Mouse (Mus musculus) hindbrain, embryonic 16.5 days (tissue): Measurements from ENCODE around the gene Fuom. TPM values are rescaled to one million over a fixed set of nuclear protein-coding genes. Genes with fewer than 3 reads are reported as not detected.
A peak's percentile ranks its signal among the peaks of the same experiment; 100 is the strongest.

Experiments used
- ATAC-seq: fragments of 200-750 bp; cut with Nextera tagmentation; 2 replicates; pipeline ENCODE4 v1.8.0; 2017; ENCODE audit warnings: moderate TSS enrichment, moderate library complexity
- H3K27ac ChIP-seq: fragments of 300-500 bp; sonication (generic); 2 replicates; pipeline ENCODE4 v1.5.1; 2014; ENCODE audit warnings: low read depth, mild to moderate bottlenecking, control low read depth, low read length, moderate library complexity
- H3K27me3 ChIP-seq: fragments of 300-500 bp; sonication (generic); replicated peaks from 2 replicates; pipeline ENCODE4 v1.6.1; 2014; ENCODE audit warnings: low read length; ENCODE audit not compliant: control insufficient read depth, insufficient read depth
- H3K36me3 ChIP-seq: fragments of 300-500 bp; sonication (generic); 2 replicates; pipeline ENCODE4 v1.6.1; 2014; ENCODE audit warnings: mild to moderate bottlenecking, low read length, moderate library complexity, mixed read lengths; ENCODE audit not compliant: control insufficient read depth, insufficient read depth
- H3K4me1 ChIP-seq: fragments of 300-500 bp; sonication (generic); 2 replicates; pipeline ENCODE4 v1.6.1; 2014; ENCODE audit warnings: low read depth, low read length; ENCODE audit not compliant: control insufficient read depth, insufficient read depth
- H3K4me2 ChIP-seq: fragments of 300-500 bp; sonication (generic); 2 replicates; pipeline ENCODE4 v1.6.1; 2014; ENCODE audit warnings: mild to moderate bottlenecking, low read length, control low read depth, moderate library complexity
- H3K4me3 ChIP-seq: fragments of 300-500 bp; sonication (generic); 2 replicates; pipeline ENCODE4 v1.5.1; 2014; ENCODE audit warnings: mild to moderate bottlenecking, low read length, control low read depth, moderate library complexity
- H3K9ac ChIP-seq: fragments of 300-500 bp; sonication (generic); 2 replicates; pipeline ENCODE4 v1.6.1; 2014; ENCODE audit warnings: low read depth, mild to moderate bottlenecking, control low read depth, low read length, moderate library complexity
- H3K9me3 ChIP-seq: fragments of 300-500 bp; sonication (generic); 2 replicates; pipeline ENCODE4 v1.6.1; 2014; ENCODE audit warnings: mild to moderate bottlenecking, low read length, moderate library complexity; ENCODE audit not compliant: control insufficient read depth
- WGBS: fragments of 180-500 bp; shearing (Covaris S2); extraction: QIAGEN DNeasy Blood & Tissue Kit; methylation state at CpG from one replicate; pipeline ENCODE4 v1.1.7; 2014; 5-methylcytosine and 5-hydroxymethylcytosine counted together
- polyA plus RNA-seq: library from polyadenylated mRNA; unstranded; fragments of >200 nt; fragmentation: Nextera tagmentation; extraction: Ambion mirVana; gene quantifications from 2 replicates; pipeline ENCODE4 v1.2.1, GENCODE M21; 2015

Fuom gene
- polyA plus RNA-seq, 1 experiment from 2014 or later: 43.1 TPM

DNA sequence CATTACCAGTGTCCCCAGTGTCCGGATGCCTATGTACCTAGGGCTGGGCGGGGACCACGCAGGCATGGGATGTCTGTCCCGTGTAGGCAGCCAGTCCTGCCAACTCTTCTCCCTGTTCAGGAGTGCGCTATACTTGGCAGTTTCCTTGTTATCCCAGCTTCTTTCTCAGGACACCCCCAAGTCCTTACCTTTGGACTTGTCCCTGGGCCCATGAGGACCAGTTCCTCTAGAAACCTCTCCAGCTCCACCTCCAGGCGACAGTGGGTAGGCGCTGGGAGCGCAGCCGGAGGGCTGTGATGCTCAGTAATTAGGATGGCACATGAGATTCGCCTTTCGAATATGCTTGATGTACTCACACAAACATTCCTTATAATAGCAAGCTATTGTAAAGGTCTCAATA, 39.9 kb downstream of the Fuom start:
- no peaks in the 10 kb centered on the region for H3K36me3 ChIP-seq

DNA sequence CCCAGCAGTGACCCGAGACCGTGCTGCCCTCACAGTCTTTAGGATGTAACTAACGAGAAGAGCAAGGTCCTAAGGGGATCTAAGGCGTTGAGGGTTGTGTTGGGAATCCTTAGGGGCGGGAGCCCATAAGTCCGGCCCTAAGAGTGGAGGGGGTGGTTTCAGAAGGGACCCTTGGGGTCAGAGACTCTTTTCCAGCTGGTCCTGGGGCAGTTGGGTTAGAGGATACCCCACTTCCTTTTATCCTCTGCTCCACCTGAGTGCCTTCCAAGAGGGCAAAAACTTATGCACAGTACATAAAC, 40.5 kb downstream of the Fuom start:
- Histone ChIP-seq H3K4me1 (peaks cover 24% of the 10 kb centered on the region), H3K27me3 (no peaks in the 10 kb centered on the region; the same call in 1 of the 2 replicates), H3K4me3 (no peak overlapping the region), H3K36me3 (no peaks in the 10 kb centered on the region), H3K27ac (no peak overlapping the region), H3K9me3 (no peaks in the 10 kb centered on the region), H3K9ac (peak overlapping the region; percentile 62), H3K4me2 (peak overlapping the region; percentile 73)
- WGBS: 1% methylated on average over 6 of the region's 6 CpGs
- ATAC-seq: no peak

More for the DNA sequence above, 39.9 kb downstream of the Fuom start:
- Histone ChIP-seq H3K4me1 (peaks cover 23% of the 10 kb centered on the region), H3K9ac (no peak overlapping the region), H3K9me3 (no peaks in the 10 kb centered on the region), H3K4me2 (no peak overlapping the region), H3K4me3 (no peak overlapping the region), H3K27ac (no peak overlapping the region), H3K27me3 (no peaks in the 10 kb centered on the region; the same call in 1 of the 2 replicates)
- ATAC-seq: no peak
- 9% methylated on average over 11 of the region's 11 CpGs for WGBS

DNA sequence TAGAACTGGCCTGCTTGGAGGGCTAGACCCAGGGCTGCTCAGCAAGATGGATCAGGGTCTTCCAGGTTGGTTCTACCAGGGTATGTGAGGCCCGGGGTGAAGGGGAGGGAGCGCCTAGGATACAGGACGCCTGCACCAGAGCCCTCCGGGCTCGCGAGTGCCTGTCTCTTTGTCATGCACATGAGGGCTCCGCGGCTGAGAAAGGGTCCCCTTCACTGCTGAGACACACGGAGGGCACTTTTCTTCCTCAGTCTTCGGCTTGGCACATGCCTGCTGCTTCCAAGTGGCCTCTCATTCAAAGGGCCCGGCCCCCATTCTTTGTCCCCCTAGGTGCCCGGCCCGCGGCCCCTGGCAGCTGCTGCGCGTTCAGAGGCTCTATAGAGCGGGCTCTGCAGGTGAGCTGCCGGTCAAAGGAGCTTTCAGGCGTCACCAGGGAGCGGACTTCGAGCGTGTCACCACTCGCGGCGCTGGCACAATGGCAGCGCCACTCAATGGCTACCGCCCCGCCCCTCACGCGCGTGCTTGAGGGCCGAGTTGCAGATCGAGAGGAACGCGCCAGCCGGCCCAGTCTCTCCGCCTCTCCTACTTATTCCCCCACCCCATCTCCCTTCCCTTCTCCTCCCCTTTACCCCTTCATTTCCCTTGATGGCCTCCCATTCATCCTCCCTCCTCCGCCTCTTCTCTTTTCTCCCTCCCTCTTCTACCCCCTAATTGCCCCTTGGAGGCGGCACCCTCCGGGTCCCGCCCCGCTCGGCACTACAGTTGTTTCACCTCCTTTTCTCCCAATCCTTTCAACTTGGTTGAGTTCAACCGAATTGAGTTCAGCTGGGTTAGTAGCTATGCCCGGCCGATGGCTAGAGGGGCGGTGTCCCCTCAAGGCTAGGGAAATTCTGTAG, 41.1 kb downstream of the Fuom start:
- peaks cover 24% of the 10 kb centered on the region for H3K4me1 ChIP-seq

DNA sequence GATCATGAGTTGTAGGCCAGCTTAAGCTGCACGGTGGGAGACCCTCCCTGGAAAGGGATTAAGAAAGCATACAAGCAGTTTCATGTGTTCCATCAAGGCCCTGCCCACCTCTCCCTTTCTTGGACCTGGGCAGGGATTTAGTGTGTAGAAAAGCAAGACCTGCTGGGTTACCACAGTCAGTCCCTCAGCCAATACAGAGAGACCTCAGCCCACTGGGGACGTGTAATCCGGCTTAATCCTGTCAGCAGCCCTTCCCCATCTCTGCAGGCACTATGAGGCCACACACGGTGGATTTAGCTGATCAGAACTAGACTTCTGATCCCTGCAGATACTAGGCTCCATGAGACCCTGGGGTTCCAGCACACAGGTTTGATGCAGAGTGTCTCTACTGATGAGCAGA, 42.6 kb downstream of the Fuom start:
- Histone ChIP-seq H3K27ac (no peak overlapping the region), H3K4me2 (no peak overlapping the region), H3K27me3 (no peaks in the 10 kb centered on the region), H3K4me3 (no peak overlapping the region), H3K36me3 (no peaks in the 10 kb centered on the region), H3K4me1 (peaks cover 24% of the 10 kb centered on the region), H3K9ac (no peak overlapping the region), H3K9me3 (no peaks in the 10 kb centered on the region)
- 34% methylated on average over 4 of the region's 4 CpGs for WGBS
- no peak for ATAC-seq

More for the DNA sequence above, 41.1 kb downstream of the Fuom start:
- Histone ChIP-seq H3K27me3 (no peaks in the 10 kb centered on the region; the same call in 1 of the 2 replicates), H3K27ac (peak overlapping the region; percentile 0; the same call in 1 of the 2 replicates), H3K36me3 (no peaks in the 10 kb centered on the region), H3K9me3 (no peaks in the 10 kb centered on the region), H3K9ac (peak overlapping the region; percentile 62), H3K4me3 (peak overlapping the region; percentile 38), H3K4me2 (peak overlapping the region; percentile 73)
- WGBS: under 1% methylated on average over 47 of the region's 47 CpGs
- peak; percentile 64 for ATAC-seq

DNA sequence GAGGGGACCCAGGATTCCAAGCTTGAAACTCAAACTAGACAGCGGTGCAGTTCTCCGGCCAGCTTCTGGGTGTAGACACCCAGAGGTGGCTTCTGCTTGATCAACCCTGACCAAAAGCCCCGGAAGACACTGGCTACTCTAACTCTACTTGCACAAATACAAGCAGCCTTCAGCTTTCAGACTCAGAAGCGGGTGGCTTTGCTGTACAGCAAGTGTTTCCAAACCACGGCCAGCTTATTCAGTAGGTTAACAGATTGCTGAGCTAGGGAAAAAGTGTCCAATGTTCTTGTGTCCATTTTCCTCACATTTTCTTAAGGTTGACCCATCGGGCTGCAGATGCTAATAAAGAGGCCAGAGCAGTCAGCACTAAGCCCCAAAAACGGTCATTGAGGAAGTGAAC, 43.7 kb downstream of the Fuom start:
- peaks cover 24% of the 10 kb centered on the region for H3K4me1 ChIP-seq
- peak overlapping the region; percentile 86 for H3K4me2 ChIP-seq
- no peaks in the 10 kb centered on the region for H3K9me3 ChIP-seq
- H3K36me3 ChIP-seq: no peaks in the 10 kb centered on the region
- 8% methylated on average over 7 of the region's 7 CpGs for WGBS
- H3K27ac ChIP-seq: peak overlapping the region; percentile 81
- peak overlapping the region; percentile 80 for H3K9ac ChIP-seq
- no peaks in the 10 kb centered on the region for H3K27me3 ChIP-seq
- no peak for ATAC-seq
- H3K4me3 ChIP-seq: peak overlapping the region; percentile 57

DNA sequence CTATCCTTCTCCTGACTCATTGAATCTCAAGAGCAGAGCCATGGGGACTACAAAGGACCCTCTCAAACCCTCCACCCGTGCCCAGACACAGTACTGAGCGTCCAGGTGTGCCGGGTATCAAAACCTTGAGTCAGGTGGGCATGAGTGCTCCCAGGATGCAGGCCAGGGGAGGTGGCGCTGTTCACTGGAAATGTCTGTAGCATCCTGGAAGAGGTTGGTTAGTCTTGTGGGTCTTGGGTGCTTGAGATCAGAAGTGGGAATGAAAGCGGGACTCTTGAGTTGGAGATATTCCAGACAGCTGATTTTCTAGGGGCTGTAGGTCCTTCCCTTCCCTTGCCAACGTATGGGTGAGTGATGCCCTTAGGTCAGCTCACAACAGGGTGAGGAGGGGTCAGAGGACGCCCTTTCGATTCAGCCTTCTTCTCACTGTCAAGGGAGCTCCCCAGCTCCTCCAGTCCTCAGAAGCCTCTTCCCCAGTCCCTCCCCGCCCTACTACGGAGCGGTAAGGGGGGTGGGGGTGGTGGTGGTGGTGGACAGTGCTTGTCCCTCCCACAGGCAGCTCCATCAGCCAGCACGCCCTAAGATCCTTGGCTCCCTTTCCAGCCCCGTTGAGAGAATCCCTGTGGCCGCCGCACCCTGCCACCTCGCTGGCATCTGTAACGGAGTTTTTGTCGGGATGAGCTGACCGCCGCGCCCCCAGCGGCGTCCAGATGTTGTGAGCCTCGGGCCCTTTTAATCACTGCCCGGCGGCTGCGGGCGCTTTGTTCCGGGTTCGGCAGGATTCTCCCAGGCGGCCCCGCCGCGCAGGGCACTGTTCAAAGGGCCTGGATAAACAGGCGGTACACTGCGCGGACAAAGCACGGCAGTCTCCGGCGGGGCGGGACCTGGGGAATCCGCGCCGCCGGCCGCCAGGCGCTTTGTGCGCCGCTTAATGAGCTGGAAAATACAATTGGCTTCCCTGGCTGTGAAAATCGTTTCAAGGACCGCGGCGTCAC, 44.5 kb downstream of the Fuom start:
- Histone ChIP-seq H3K27ac (peak overlapping the region; percentile 81), H3K9me3 (no peaks in the 10 kb centered on the region), H3K4me1 (peaks cover 24% of the 10 kb centered on the region), H3K36me3 (no peaks in the 10 kb centered on the region), H3K27me3 (no peaks in the 10 kb centered on the region), H3K4me3 (peak overlapping the region; percentile 57), H3K9ac (peak overlapping the region; percentile 80), H3K4me2 (peak overlapping the region; percentile 86)
- 2% methylated on average over 53 of the region's 53 CpGs for WGBS
- ATAC-seq: peak; percentile 73

DNA sequence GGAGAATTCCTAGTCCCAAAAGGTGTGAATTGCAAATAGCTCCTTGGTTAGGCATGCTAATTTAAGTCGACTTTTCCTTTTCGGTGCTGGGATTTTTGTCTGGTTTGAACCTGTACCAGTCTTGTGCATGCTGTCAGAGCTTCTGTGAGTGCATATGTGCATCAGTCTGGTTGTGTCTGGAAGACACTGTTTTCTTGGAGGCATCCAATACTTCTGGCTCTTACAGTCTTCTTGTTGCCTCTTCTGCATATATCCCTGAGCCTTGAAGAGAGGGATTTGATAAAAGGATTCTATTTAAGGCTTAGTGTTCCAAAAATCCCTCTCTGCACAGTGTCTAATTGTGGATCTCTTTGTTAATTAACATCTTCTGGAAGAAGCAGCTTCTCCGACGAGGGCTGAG, 48.1 kb downstream of the Fuom start:
- Histone ChIP-seq H3K4me2 (no peak overlapping the region), H3K4me3 (no peak overlapping the region), H3K27me3 (peaks cover 15% of the 10 kb centered on the region), H3K36me3 (no peaks in the 10 kb centered on the region), H3K4me1 (peaks cover 18% of the 10 kb centered on the region), H3K9ac (no peak overlapping the region), H3K27ac (no peak overlapping the region; the same call in 1 of the 2 replicates), H3K9me3 (no peaks in the 10 kb centered on the region)
- no peak for ATAC-seq
- 78% methylated on average over 4 of the region's 4 CpGs for WGBS

DNA sequence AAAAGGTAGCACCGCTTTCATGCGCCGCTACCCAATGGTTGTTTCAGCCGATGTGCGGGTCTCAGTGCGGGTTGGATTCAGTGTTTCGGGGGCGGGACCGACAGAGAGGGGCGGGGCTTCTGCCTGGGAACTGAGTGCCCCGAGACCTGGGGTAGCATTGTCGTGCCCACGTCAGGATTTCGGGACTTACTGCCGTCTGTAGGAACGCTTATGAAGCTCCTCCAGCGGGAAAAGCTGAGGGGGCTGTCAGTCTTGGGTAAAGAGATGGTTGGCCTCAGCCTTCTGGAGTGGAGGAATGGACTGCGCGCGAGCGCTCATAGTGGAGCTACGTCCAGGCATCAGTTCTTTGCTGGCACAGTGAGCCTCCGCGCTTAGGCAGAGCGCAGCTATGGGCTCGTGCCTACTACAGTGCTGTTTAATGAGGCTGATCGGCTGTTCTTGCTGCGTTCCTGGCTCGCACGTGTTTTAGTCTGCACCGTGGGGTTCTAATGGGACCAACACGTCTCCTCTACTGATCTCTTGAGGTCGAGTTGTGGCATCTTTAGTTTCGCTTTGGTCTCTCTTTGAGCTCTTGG, 53.0 kb downstream of the Fuom start:
- under 1% methylated on average over 34 of the region's 34 CpGs for WGBS
- H3K36me3 ChIP-seq: no peaks in the 10 kb centered on the region
- peak; percentile 84 for ATAC-seq
- H3K4me2 ChIP-seq: peak overlapping the region; percentile 80
- H3K9me3 ChIP-seq: no peaks in the 10 kb centered on the region
- H3K9ac ChIP-seq: peak overlapping the region; percentile 59
- H3K4me3 ChIP-seq: peak overlapping the region; percentile 50
- peaks cover 18% of the 10 kb centered on the region for H3K4me1 ChIP-seq
- H3K27ac ChIP-seq: no peak overlapping the region
- H3K27me3 ChIP-seq: peaks cover 25% of the 10 kb centered on the region
